Mouse (Mus musculus) ES-Bruce4 (cell line): ENCODE measurements at regions not wholly inside any gene's neighbourhood (a gene's known extent, or its start where the extent isn't known, plus 50 kb on each side); places are given as distances from the start of the nearest gene placed in this dataset.

Experiments
- H3K27ac ChIP-seq: 2 replicates; pipeline ENCODE4 v1.5.1; 2012; ENCODE audit warnings: low read length, inconsistent platforms; ENCODE audit not compliant: insufficient read depth
- H3K27me3 ChIP-seq: 2 replicates; pipeline ENCODE4 v1.6.1; 2012; ENCODE audit warnings: mild to moderate bottlenecking, low read length, inconsistent platforms; ENCODE audit not compliant: control insufficient read depth, poor library complexity, insufficient read depth, severe bottlenecking
- H3K36me3 ChIP-seq: 2 replicates; pipeline ENCODE4 v1.6.1; 2012; ENCODE audit warnings: inconsistent platforms, mild to moderate bottlenecking, low read length, moderate library complexity; ENCODE audit not compliant: control insufficient read depth, poor library complexity, insufficient read depth, severe bottlenecking
- H3K4me1 ChIP-seq: one replicate; pipeline ENCODE4 v1.8.1; 2011; ENCODE audit warnings: low read length; ENCODE audit not compliant: control insufficient read depth, insufficient read depth
- H3K4me3 ChIP-seq: 2 replicates; pipeline ENCODE4 v1.5.1; 2011; ENCODE audit warnings: low read depth, mild to moderate bottlenecking, low read length
- H3K9ac ChIP-seq: 2 replicates; pipeline ENCODE4 v1.6.1; 2012; ENCODE audit warnings: low read depth, mild to moderate bottlenecking, inconsistent platforms; ENCODE audit not compliant: poor library complexity, severe bottlenecking
- H3K9me3 ChIP-seq: replicated peaks from 2 replicates; pipeline ENCODE4 v1.6.1; 2012; ENCODE audit warnings: mild to moderate bottlenecking, low read length, inconsistent platforms; ENCODE audit not compliant: control insufficient read depth, poor library complexity, insufficient read depth, severe bottlenecking
- CTCF ChIP-seq: IDR thresholded peaks from one replicate; pipeline ENCODE4 v1.8.1; 2011; ENCODE audit warnings: low read depth, low read length
- EP300 ChIP-seq: IDR thresholded peaks from 2 replicates; pipeline ENCODE4 v1.6.1; 2011; ENCODE audit warnings: low read depth, low read length; ENCODE audit not compliant: insufficient read depth
- POLR2A ChIP-seq: IDR thresholded peaks from one replicate; pipeline ENCODE4 v1.8.1; 2011; ENCODE audit warnings: low read length; ENCODE audit not compliant: insufficient read depth

- TF ChIP-seq EP300 (no peak), CTCF (no peak), POLR2A (no peak)
- no peaks in the 10 kb centered on the region for H3K36me3 ChIP-seq
These were observed 429.9 kb upstream of the Tbc1d2b start for GRCm38 (mm10) chr9:90700236-90701179.

GRCm38 (mm10) chr9:90701180-90701765, 430.7 kb upstream of the Tbc1d2b start:
- H3K27me3 ChIP-seq = no peaks in the 10 kb centered on the region
- H3K9ac ChIP-seq = no peak overlapping the region
- H3K9me3 ChIP-seq = no peaks in the 10 kb centered on the region
- no peak overlapping the region for H3K4me3 ChIP-seq
- no peak overlapping the region for H3K27ac ChIP-seq
- no peaks in the 10 kb centered on the region for H3K4me1 ChIP-seq
- H3K36me3 ChIP-seq = no peaks in the 10 kb centered on the region
- TF ChIP-seq CTCF (no peak), EP300 (no peak), POLR2A (no peak)

More at GRCm38 (mm10) chr9:90700236-90701179, 429.9 kb upstream of the Tbc1d2b start:
- Histone ChIP-seq H3K4me3 (no peak overlapping the region), H3K4me1 (no peaks in the 10 kb centered on the region), H3K27ac (no peak overlapping the region), H3K9me3 (no peaks in the 10 kb centered on the region), H3K27me3 (no peaks in the 10 kb centered on the region), H3K9ac (no peak overlapping the region)

- no peak overlapping the region for H3K27ac ChIP-seq
- H3K4me3 ChIP-seq = no peak overlapping the region
- H3K36me3 ChIP-seq = no peaks in the 10 kb centered on the region
- TF ChIP-seq EP300 = no peak
- no peak for TF ChIP-seq CTCF
- no peak for TF ChIP-seq POLR2A
- no peak overlapping the region for H3K9ac ChIP-seq
- H3K9me3 ChIP-seq = no peaks in the 10 kb centered on the region
- H3K4me1 ChIP-seq = no peaks in the 10 kb centered on the region
- H3K27me3 ChIP-seq = no peaks in the 10 kb centered on the region
These were observed 443.1 kb upstream of the Tbc1d2b start for GRCm38 (mm10) chr9:90713685-90714084.

DNA sequence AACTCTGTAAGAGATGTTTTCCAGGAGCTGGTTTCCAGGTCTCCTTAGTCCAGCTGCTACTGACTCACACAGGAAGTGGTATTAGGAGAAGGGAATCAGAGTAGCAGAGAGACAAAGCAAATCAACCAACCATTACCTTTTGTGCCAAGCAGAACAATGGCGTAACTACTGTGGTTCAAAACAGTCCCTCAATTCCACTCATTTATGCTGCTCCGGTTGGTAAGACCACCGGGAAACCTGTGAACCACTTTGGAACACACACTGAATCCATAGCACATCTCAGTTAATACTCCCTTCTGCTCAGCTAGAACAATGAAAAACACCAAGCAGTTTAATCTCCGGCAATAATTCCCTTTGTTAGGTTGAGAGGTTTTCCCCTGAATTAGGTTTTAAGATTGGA, 460.8 kb upstream of the Tbc1d2b start:
- Histone ChIP-seq H3K36me3 (no peaks in the 10 kb centered on the region), H3K27ac (no peak overlapping the region), H3K9me3 (no peaks in the 10 kb centered on the region), H3K9ac (no peak overlapping the region), H3K4me1 (no peaks in the 10 kb centered on the region), H3K27me3 (no peaks in the 10 kb centered on the region), H3K4me3 (no peak overlapping the region)
- no peak for TF ChIP-seq EP300
- TF ChIP-seq POLR2A = no peak
- no peak for TF ChIP-seq CTCF

GRCm38 (mm10) chr9:90757175-90757574, 486.6 kb upstream of the Tbc1d2b start:
- no peaks in the 10 kb centered on the region for H3K36me3 ChIP-seq
- TF ChIP-seq EP300 (no peak), POLR2A (no peak), CTCF (no peak)
- H3K9ac ChIP-seq = no peak overlapping the region
- no peaks in the 10 kb centered on the region for H3K4me1 ChIP-seq
- no peaks in the 10 kb centered on the region for H3K27me3 ChIP-seq
- H3K27ac ChIP-seq = no peak overlapping the region
- H3K9me3 ChIP-seq = no peaks in the 10 kb centered on the region
- no peak overlapping the region for H3K4me3 ChIP-seq

GRCm38 (mm10) chr9:90774296-90774695, 503.7 kb upstream of the Tbc1d2b start:
- no peak for TF ChIP-seq POLR2A
- TF ChIP-seq EP300 = no peak
- TF ChIP-seq CTCF = no peak

More at GRCm38 (mm10) chr9:90774296-90774695, 503.7 kb upstream of the Tbc1d2b start:
- no peak overlapping the region for H3K4me3 ChIP-seq
- H3K9me3 ChIP-seq = no peaks in the 10 kb centered on the region
- H3K36me3 ChIP-seq = no peaks in the 10 kb centered on the region
- H3K9ac ChIP-seq = no peak overlapping the region
- no peaks in the 10 kb centered on the region for H3K27me3 ChIP-seq
- no peaks in the 10 kb centered on the region for H3K4me1 ChIP-seq
- H3K27ac ChIP-seq = no peak overlapping the region
